Mouse (Mus musculus): Measurements from ENCODE around the gene Car5a. TPM values are rescaled to one million over a fixed set of nuclear protein-coding genes. Genes with fewer than 3 reads are reported as not detected.

The Car5a gene
- polyA plus RNA-seq (2017; shearing (Covaris generic)), result not detected

GRCm38 (mm10) chr8:121944831-121945230 is at the start of gene Car5a:
Car5a (minus strand) TSS chr8:121944904.

GRCm38 (mm10) chr8:121949222-121949800 is 4.6 kb upstream of the Car5a start, which contains the start of gene Banp:
Banp (plus strand) TSS chr8:121949750.

GRCm38 (mm10) chr8:121907587-121908248 is 37.0 kb downstream of the Car5a start, which contains the start of gene Slc7a5:
Slc7a5 (minus strand) TSS chr8:121907694.

Other genes with a start within 250 kb of the Car5a start
- gene Jph3, start 215.3 kb downstream of the Car5a start, polyA plus RNA-seq (2017; shearing (Covaris generic)), result 0.12 TPM
- gene Klhdc4, start 115.3 kb downstream of the Car5a start, polyA plus RNA-seq (2017; shearing (Covaris generic)), result 39.7 TPM
- 38.7 TPM for gene Slc7a5, start 37.2 kb downstream of the Car5a start, polyA plus RNA-seq (2017; shearing (Covaris generic))
- gene Banp, start 4.8 kb upstream of the Car5a start, polyA plus RNA-seq (2017; shearing (Covaris generic)), result 26.5 TPM